Mouse (Mus musculus): Measurements from ENCODE around the gene Apbb2.

Apbb2 gene

GRCm38 (mm10) chr5:66618597-66618996 is at the start of gene Apbb2:
TSS of gene Apbb2 (minus strand) at chr5:66618784.
- DNase-seq (ENCODE audit: low read depth, low spot score) = peak; percentile 94

GRCm38 (mm10) chr5:66654220-66654619 is 35.6 kb upstream of the Apbb2 start:
- no peak for DNase-seq (ENCODE audit: low read depth, low spot score)

GRCm38 (mm10) chr5:66647504-66647903 is 28.9 kb upstream of the Apbb2 start:
- no peak for DNase-seq (ENCODE audit: low read depth, low spot score)

- DNase-seq (ENCODE audit: low read depth, low spot score) = no peak
Observed at GRCm38 (mm10) chr5:66643260-66643659, 24.7 kb upstream of the Apbb2 start.

GRCm38 (mm10) chr5:66642156-66642555 is 23.6 kb upstream of the Apbb2 start:
- no peak for DNase-seq (ENCODE audit: low read depth, low spot score)

- no peak for DNase-seq (ENCODE audit: low read depth, low spot score)
Observed at GRCm38 (mm10) chr5:66635459-66636079, 17.0 kb upstream of the Apbb2 start.

- no peak for DNase-seq (ENCODE audit: low read depth, low spot score)
Observed at GRCm38 (mm10) chr5:66627805-66628204, 9.2 kb upstream of the Apbb2 start.

GRCm38 (mm10) chr5:66620191-66620625 is 1.6 kb upstream of the Apbb2 start:
- peak; percentile 81 for DNase-seq (ENCODE audit: low read depth, low spot score)

GRCm38 (mm10) chr5:66619675-66620074 is 1.1 kb upstream of the Apbb2 start:
- no peak for DNase-seq (ENCODE audit: low read depth, low spot score)

- no peak for DNase-seq (ENCODE audit: low read depth, low spot score)
Observed at GRCm38 (mm10) chr5:66619195-66619594, 611 bp upstream of the Apbb2 start.

GRCm38 (mm10) chr5:66617921-66618460 is 593 bp downstream of the Apbb2 start:
- no peak for DNase-seq (ENCODE audit: low read depth, low spot score)

GRCm38 (mm10) chr5:66614940-66615339 is 3.6 kb downstream of the Apbb2 start:
- DNase-seq (ENCODE audit: low read depth, low spot score) = no peak

GRCm38 (mm10) chr5:66613725-66614124 is 4.9 kb downstream of the Apbb2 start:
- DNase-seq (ENCODE audit: low read depth, low spot score) = no peak

- DNase-seq (ENCODE audit: low read depth, low spot score) = no peak
Observed at GRCm38 (mm10) chr5:66612964-66613363, 5.6 kb downstream of the Apbb2 start.

GRCm38 (mm10) chr5:66611851-66612250 is 6.7 kb downstream of the Apbb2 start:
- DNase-seq (ENCODE audit: low read depth, low spot score) = no peak

- no peak for DNase-seq (ENCODE audit: low read depth, low spot score)
Observed at GRCm38 (mm10) chr5:66611361-66611760, 7.2 kb downstream of the Apbb2 start.

GRCm38 (mm10) chr5:66610270-66610669 is 8.3 kb downstream of the Apbb2 start:
- no peak for DNase-seq (ENCODE audit: low read depth, low spot score)

GRCm38 (mm10) chr5:66609306-66609705 is 9.3 kb downstream of the Apbb2 start:
- DNase-seq (ENCODE audit: low read depth, low spot score) = no peak

- no peak for DNase-seq (ENCODE audit: low read depth, low spot score)
Observed at GRCm38 (mm10) chr5:66607801-66608200, 10.8 kb downstream of the Apbb2 start.

GRCm38 (mm10) chr5:66607201-66607600 is 11.4 kb downstream of the Apbb2 start:
- no peak for DNase-seq (ENCODE audit: low read depth, low spot score)

- no peak for DNase-seq (ENCODE audit: low read depth, low spot score)
Observed at GRCm38 (mm10) chr5:66605636-66606035, 12.9 kb downstream of the Apbb2 start.

- DNase-seq (ENCODE audit: low read depth, low spot score) = no peak
Observed at GRCm38 (mm10) chr5:66604423-66604822, 14.2 kb downstream of the Apbb2 start.

- no peak for DNase-seq (ENCODE audit: low read depth, low spot score)
Observed at GRCm38 (mm10) chr5:66603746-66604145, 14.8 kb downstream of the Apbb2 start.

GRCm38 (mm10) chr5:66603223-66603622 is 15.4 kb downstream of the Apbb2 start:
- DNase-seq (ENCODE audit: low read depth, low spot score) = no peak

Data from retina, postnatal 7 days (tissue).